Mouse (Mus musculus): ENCODE data around the gene Rrm1. TPM values are rescaled to one million over a fixed set of nuclear protein-coding genes. Genes with fewer than 3 reads are reported as not detected.
"Not testable (repeated sequence)": the region's sequence is repeated elsewhere in the genome, so short reads cannot be mapped to it uniquely, and the experiment has no call there.

Rrm1 gene
- total RNA-seq (2015; ENCODE audit: low replicate concordance) = 85.7 and 133 TPM in 2 replicates
- total RNA-seq (2017; ENCODE audit: low replicate concordance) = 265 and 267 TPM in 2 replicates

- ATAC-seq (replicated peaks; ENCODE audit: low FRiP score, poor library complexity, severe bottlenecking) = peak; percentile 93
Measured at GRCm38 (mm10) chr7:102441657-102442391, at the start of gene Rrm1. TSS of gene Rrm1 (plus strand) at chr7:102441695.

- no peak for ATAC-seq (replicated peaks; ENCODE audit: low FRiP score, poor library complexity, severe bottlenecking)
Measured at GRCm38 (mm10) chr7:102393898-102394297, 47.6 kb upstream of the Rrm1 start.

- ATAC-seq (replicated peaks; ENCODE audit: low FRiP score, poor library complexity, severe bottlenecking) = no peak
Measured at GRCm38 (mm10) chr7:102395894-102396293, 45.6 kb upstream of the Rrm1 start.

GRCm38 (mm10) chr7:102396331-102396730 lies 45.2 kb upstream of the Rrm1 start:
- ATAC-seq (replicated peaks; ENCODE audit: low FRiP score, poor library complexity, severe bottlenecking) = no peak

DNA sequence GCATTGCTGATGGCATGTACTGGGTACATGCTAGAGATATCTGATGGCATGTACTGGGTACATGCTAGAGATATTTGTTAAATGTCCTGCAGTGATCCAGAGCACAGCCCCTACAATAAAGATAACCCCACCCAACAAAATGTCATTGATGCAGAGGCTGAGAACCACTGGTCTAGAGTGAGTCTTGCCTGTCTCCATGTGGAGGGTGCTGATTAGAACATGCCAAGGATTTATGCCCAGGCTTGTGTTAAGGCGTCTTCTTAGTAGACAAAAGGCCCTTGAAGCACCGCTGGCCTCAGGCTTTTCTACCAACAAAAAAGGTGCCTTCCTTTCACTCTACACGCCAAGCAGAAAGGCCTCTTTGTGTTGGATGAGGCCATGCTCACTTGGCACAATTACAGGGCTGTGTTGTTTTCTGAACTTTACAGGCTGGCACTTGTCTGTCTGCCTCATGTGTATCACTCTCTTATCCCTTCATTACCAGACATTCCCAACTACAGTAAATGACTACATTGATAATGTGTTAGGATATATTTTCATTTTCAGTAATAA lies 42.2 kb upstream of the Rrm1 start:
- no peak for ATAC-seq (replicated peaks; ENCODE audit: low FRiP score, poor library complexity, severe bottlenecking)

DNA sequence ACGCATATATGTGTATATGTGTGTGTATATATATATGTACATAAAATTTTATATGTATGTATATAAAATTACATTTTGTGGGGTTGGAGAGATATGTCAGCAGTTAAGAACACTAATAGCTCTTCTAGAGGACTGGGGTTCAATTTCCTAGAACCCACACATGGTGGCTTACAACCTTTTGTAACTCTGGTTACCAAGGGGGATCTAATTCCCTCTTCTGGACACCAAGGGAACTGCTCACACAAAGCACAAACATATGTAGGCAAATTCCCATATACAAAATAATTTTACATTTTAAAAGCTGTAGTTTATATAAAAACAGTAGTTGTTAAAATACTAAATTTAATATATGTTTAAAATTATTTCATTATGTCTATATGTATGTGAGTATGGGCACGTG lies 37.4 kb upstream of the Rrm1 start:
- ATAC-seq (replicated peaks; ENCODE audit: low FRiP score, poor library complexity, severe bottlenecking) = no peak

DNA sequence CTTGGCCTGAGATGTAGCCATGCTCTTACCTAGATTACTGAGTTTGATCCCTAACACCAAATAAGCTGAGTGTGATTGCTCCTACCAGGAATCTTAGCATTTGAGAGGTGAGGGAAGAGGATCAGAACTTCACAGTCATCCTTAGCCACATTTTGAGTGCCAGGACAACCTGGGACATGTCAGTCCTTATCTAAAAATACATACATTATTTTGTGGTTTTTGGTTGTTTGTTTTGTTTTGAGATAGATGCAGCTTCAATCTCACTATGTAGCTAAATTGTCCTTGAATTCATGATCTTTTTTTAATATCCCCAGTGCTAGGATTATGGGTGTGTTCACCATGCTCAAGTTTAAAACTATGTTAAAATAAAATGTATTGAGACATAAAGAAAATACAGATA lies 34.1 kb upstream of the Rrm1 start:
- ATAC-seq (replicated peaks; ENCODE audit: low FRiP score, poor library complexity, severe bottlenecking) = no peak

DNA sequence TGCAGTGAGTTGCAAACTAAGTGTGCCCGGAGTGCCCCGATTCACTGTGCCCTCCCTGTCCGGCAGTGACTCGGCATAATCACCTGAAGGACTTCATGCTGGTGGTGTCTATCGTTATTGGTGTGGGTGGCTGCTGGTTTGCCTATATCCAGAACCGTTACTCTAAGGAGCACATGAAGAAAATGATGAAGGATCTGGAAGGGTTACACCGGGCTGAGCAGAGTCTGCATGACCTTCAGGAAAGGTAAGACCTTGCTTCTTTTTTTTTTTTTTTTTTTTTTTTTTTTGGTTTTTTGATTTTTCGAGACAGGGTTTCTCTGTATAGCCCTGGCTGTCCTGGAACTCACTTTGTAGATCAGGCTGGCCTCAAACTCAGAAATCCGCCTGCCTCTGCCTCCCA lies 26.2 kb upstream of the Rrm1 start:
- not testable (repeated sequence) for ATAC-seq (replicated peaks; ENCODE audit: low FRiP score, poor library complexity, severe bottlenecking)

GRCm38 (mm10) chr7:102415841-102416240 lies 25.7 kb upstream of the Rrm1 start:
- no peak for ATAC-seq (replicated peaks; ENCODE audit: low FRiP score, poor library complexity, severe bottlenecking)

DNA sequence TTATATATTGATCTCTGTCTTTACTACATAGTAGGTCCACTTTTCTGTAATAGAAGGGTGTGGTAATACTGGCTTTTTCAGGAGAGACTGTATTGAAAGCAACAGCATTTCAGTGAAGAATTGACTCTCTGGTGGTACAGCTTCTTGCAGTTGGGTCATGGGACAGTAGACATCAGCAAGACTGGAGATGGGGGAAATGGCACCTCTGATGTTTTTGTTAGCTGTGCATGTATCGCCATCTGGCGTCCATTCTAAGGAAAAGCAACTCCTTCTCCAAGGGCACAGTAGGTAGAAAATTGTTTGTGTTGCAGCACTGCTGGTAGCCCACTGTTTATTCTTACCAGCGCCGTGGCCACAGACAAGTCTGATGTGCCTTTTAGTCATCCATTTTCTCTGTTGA lies 24.1 kb upstream of the Rrm1 start:
- peak; percentile 83 for ATAC-seq (replicated peaks; ENCODE audit: low FRiP score, poor library complexity, severe bottlenecking)

DNA sequence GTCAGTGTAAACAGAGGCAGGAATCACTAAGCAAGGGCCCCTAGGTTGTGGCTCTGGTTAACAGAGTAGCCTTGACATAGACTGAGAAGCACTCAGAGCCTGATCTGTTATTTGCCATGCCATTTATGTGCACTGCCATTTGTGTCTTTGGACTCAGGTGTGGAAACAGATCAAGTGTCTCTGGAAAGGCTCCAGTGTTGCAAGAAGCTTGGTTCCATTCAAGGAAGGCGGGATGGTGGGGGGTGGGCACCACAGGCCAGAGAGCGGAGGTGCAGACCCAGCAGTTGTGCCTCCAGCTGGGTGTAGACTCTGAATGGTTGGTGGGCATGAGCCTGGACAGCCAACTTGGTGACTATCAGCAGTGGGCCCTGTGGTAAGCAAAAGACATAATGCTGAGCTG lies 19.5 kb upstream of the Rrm1 start:
- ATAC-seq (replicated peaks; ENCODE audit: low FRiP score, poor library complexity, severe bottlenecking) = no peak

DNA sequence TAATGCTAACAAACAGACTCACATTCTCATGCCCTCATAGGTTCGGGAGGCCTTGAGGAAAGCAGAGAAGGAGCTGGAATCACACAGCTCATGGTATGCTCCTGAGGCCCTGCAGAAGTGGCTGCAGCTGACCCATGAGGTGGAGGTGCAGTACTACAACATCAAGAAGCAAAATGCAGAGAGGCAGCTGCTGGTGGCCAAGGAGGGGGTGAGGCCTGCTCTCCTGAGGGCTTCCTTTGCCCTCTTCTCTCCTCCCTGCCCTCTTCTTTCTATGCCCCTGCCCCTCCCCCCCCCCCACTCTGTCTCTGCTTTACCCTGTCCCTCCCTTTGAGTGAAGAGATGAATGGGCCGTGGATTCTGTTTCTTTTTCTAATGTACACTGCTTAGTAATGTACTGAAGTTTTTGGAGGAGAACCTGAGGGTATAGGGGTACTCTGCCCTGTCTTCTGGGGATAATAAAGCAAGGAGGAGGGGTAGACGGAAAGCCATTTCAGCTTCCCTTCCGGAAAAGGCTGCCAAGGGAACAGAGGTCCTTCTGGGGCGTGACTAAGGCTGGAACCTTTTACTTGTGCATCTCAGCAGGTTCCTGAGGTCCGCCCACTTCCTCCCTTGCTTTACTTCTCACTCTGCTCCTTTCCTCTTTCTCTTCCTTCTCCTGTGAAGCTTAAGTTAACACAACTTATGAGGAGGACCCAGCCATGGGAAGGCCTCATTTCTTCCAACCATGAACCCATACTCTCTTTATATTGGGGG lies 15.4 kb upstream of the Rrm1 start:
- ATAC-seq (replicated peaks; ENCODE audit: low FRiP score, poor library complexity, severe bottlenecking) = no peak

GRCm38 (mm10) chr7:102434344-102434743 lies 7.2 kb upstream of the Rrm1 start:
- ATAC-seq (replicated peaks; ENCODE audit: low FRiP score, poor library complexity, severe bottlenecking) = no peak

DNA sequence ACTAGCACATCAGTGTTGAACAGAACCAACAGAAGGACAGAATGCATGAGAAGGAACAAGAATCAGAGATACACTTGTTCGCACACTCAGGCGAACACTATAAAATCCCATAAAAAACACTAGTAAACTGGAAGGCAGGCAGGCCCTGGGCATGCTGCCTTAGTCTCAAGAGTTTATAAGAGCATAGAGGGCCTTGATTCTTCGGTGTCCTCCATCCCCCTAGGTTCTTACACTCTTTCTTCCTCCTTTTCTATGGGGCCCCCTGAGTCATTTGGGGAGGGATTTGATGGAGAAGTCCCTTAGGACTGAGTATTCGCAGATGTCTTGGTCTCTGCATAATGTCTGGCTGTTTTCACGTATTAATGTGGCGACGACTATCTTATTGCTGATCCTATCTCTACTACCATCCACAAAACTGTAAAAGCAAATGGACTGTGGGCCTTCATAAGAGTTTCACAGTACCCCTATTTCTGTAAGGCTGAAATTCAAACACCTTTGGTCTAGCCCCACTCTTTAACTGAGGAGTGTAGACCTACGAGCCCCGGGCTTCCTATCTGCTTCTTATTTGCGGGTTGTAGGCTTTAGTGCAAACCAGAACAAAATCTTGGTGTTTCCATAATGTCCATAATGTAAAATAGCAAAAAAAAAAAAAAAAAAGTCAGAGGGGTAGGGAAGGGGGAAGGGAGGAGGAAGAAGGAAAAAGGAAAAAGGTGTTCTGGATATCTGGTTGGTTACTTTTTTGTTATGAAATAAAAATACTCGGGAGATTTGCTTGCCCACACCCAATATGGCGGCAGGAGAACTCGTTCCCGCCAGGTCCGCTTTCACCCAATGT lies 456 bp upstream of the Rrm1 start:
- ATAC-seq (replicated peaks; ENCODE audit: low FRiP score, poor library complexity, severe bottlenecking) = no peak

DNA sequence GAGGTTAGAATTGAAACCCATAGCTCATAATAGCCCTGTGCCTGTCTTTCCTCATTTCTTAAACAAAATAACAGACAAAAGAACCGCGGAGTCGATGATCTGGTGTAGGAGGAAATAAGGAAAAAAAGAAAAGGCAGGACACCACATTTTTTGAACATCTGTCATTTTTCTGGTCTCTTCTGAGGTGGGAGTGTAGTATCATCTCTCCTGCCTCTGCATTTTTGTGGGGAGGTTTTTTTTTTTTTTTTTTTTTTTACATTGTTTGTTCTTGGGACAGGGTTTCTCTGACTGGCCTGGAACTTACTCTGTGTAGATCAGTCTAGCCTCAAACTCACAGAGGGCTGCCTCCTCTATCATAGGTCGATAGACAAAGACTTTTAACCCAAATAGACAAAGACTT lies 937 bp downstream of the Rrm1 start:
- no peak for ATAC-seq (replicated peaks; ENCODE audit: low FRiP score, poor library complexity, severe bottlenecking)

GRCm38 (mm10) chr7:102444301-102444700 lies 2.8 kb downstream of the Rrm1 start:
- peak; percentile 72 for ATAC-seq (replicated peaks; ENCODE audit: low FRiP score, poor library complexity, severe bottlenecking)

GRCm38 (mm10) chr7:102446438-102446837 lies 4.9 kb downstream of the Rrm1 start:
- ATAC-seq (replicated peaks; ENCODE audit: low FRiP score, poor library complexity, severe bottlenecking) = no peak

DNA sequence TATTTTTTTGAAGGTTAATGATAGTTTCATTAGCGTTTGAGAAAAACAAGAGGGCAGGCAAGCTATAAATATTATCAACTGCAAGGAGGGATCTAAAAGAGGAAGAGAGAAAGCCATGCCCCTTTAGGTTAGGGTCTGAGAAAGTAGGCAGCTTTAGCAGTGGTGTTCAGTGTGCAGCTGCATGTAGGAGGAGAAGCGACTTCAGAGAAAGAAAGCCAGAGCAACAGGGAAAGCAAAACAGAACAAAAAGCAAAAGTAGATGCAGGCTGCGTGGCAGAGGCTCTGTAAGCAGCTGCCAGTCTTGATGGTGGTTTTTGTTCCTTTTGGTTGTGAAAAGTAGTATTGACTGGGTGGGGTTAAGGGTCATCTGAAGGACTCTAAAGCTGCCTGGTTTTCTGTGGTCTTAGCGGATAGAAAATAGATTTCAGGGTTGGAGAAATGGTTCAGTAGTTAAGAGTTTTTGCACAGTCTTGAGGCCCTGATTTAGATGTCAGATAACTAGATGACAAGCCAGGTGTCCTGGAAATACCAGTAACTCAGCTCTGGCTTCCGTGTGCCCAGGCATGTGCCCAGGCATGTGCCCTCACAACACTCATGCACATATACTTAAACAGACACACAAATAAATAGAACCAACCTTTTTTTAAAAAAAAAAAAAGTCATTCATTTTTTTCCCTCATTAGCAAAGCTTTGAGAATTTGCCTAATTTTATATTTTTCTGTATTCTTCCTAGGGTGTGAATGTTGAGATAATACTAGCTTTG lies 17.3 kb downstream of the Rrm1 start:
- no peak for ATAC-seq (replicated peaks; ENCODE audit: low FRiP score, poor library complexity, severe bottlenecking)

DNA sequence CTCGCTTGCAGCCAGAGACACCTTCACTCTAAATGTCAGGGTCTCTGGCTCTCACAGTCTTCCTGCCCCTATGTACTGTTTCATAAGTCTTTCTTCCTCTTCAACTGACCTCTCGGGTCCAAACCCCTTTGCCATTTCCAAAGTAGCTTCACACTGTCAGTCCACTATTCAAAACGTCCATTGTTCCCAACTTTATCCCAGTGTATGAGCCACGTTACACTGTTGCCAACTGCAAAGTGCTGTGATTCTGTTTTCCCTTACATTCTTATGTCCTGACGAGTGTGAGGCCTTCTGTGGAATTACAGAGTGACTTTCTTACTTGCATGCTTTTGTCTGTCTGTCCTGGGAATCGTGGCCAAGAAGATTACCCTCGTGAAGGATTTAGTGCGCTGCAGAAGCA lies 26.1 kb downstream of the Rrm1 start:
- no peak for ATAC-seq (replicated peaks; ENCODE audit: low FRiP score, poor library complexity, severe bottlenecking)

Measured in erythroblast, adult 5-6 weeks (primary cell).